Mouse (Mus musculus) gonadal fat pad, adult 2 months (tissue): ENCODE data around the gene Ifit1. TPM values are rescaled to one million over a fixed set of nuclear protein-coding genes. Genes with fewer than 3 reads are reported as not detected.
"Not testable (repeated sequence)": the region's sequence is repeated elsewhere in the genome, so short reads cannot be mapped to it uniquely, and the experiment has no call there.

Source experiments
- DNase-seq: peaks from one replicate; pipeline ENCODE4 v3.0.0-alpha.2; 2012; ENCODE audit warnings: low read depth
- polyA plus RNA-seq: library from polyadenylated mRNA; depleted of rRNA; stranded (reverse); fragments of >200 nt; gene quantifications from 2 replicates; pipeline ENCODE4 v1.2.3, GENCODE M21; 2012; rRNA removed

Ifit1 gene
- 2.3 and 2.6 TPM in 2 replicates for polyA plus RNA-seq

- no peak for DNase-seq
Observed at GRCm38 (mm10) chr19:34640623-34641022, at the start of gene Ifit1, which contains the start of gene Ifit1bl2. Ifit1 (plus strand) TSS chr19:34640871. Ifit1bl2 (minus strand) TSS chr19:34640743.

GRCm38 (mm10) chr19:34593456-34593855 lies 47.2 kb upstream of the Ifit1 start:
- DNase-seq: no peak

GRCm38 (mm10) chr19:34594523-34594922 lies 46.1 kb upstream of the Ifit1 start:
- not testable (repeated sequence) for DNase-seq

GRCm38 (mm10) chr19:34596811-34597210 lies 43.9 kb upstream of the Ifit1 start:
- no peak for DNase-seq

GRCm38 (mm10) chr19:34598341-34598740 lies 42.3 kb upstream of the Ifit1 start:
- DNase-seq: no peak

GRCm38 (mm10) chr19:34599250-34599649 lies 41.4 kb upstream of the Ifit1 start:
- DNase-seq: not testable (repeated sequence)

GRCm38 (mm10) chr19:34601888-34602287 lies 38.8 kb upstream of the Ifit1 start, which contains the start of gene Ifit1bl1:
Ifit1bl1 (minus strand) TSS chr19:34601956.
- not testable (repeated sequence) for DNase-seq

GRCm38 (mm10) chr19:34605472-34605871 lies 35.2 kb upstream of the Ifit1 start:
- no peak for DNase-seq

GRCm38 (mm10) chr19:34607237-34608051 lies 33.2 kb upstream of the Ifit1 start, which contains the start of gene Ifit3b:
Ifit3b (plus strand) TSS chr19:34607970.
- DNase-seq: not testable (repeated sequence)

GRCm38 (mm10) chr19:34610118-34610517 lies 30.6 kb upstream of the Ifit1 start:
- DNase-seq: not testable (repeated sequence)

- not testable (repeated sequence) for DNase-seq
Observed at GRCm38 (mm10) chr19:34612243-34613001, 28.2 kb upstream of the Ifit1 start.

- DNase-seq: no peak
Observed at GRCm38 (mm10) chr19:34620871-34621270, 19.8 kb upstream of the Ifit1 start.

- no peak for DNase-seq
Observed at GRCm38 (mm10) chr19:34623781-34624180, 16.9 kb upstream of the Ifit1 start.

- DNase-seq: no peak
Observed at GRCm38 (mm10) chr19:34624663-34625062, 16.0 kb upstream of the Ifit1 start.

- no peak for DNase-seq
Observed at GRCm38 (mm10) chr19:34627496-34627895, 13.2 kb upstream of the Ifit1 start.

- no peak for DNase-seq
Observed at GRCm38 (mm10) chr19:34631487-34631886, 9.2 kb upstream of the Ifit1 start.

GRCm38 (mm10) chr19:34633484-34633883 lies 7.2 kb upstream of the Ifit1 start:
- DNase-seq: no peak

GRCm38 (mm10) chr19:34636933-34637557 lies 3.6 kb upstream of the Ifit1 start:
- DNase-seq: no peak

- DNase-seq: no peak
Observed at GRCm38 (mm10) chr19:34642616-34643015, 1.9 kb downstream of the Ifit1 start.

GRCm38 (mm10) chr19:34647630-34648029 lies 7.0 kb downstream of the Ifit1 start:
- DNase-seq: not testable (repeated sequence)

- DNase-seq: no peak
Observed at GRCm38 (mm10) chr19:34650276-34650675, 9.6 kb downstream of the Ifit1 start.

- no peak for DNase-seq
Observed at GRCm38 (mm10) chr19:34650997-34651396, 10.3 kb downstream of the Ifit1 start.
